Mouse (Mus musculus) brain, embryonic 18.5 days (tissue): ENCODE measurements around the gene Etnppl.

ENCODE experiments used
- DNase-seq: peaks from one replicate; pipeline ENCODE4 v3.0.0-alpha.2; 2012; ENCODE audit warnings: low read depth, low spot score

Gene Etnppl

GRCm38 (mm10) chr3:130617439-130617898 lies at the start of gene Etnppl:
Etnppl (plus strand) TSS chr3:130617448.
- DNase-seq: no peak

- no peak for DNase-seq
Observed at GRCm38 (mm10) chr3:130568331-130569095, 48.7 kb upstream of the Etnppl start.

- no peak for DNase-seq
Observed at GRCm38 (mm10) chr3:130573243-130573642, 44.0 kb upstream of the Etnppl start.

GRCm38 (mm10) chr3:130574652-130575051 lies 42.6 kb upstream of the Etnppl start:
- peak; percentile 6 for DNase-seq

- DNase-seq: no peak
Observed at GRCm38 (mm10) chr3:130576683-130577082, 40.6 kb upstream of the Etnppl start.

- no peak for DNase-seq
Observed at GRCm38 (mm10) chr3:130579501-130579900, 37.7 kb upstream of the Etnppl start.

GRCm38 (mm10) chr3:130581577-130581976 lies 35.7 kb upstream of the Etnppl start:
- DNase-seq: no peak

- no peak for DNase-seq
Observed at GRCm38 (mm10) chr3:130582903-130583664, 34.2 kb upstream of the Etnppl start.

- no peak for DNase-seq
Observed at GRCm38 (mm10) chr3:130584007-130584406, 33.2 kb upstream of the Etnppl start.

- no peak for DNase-seq
Observed at GRCm38 (mm10) chr3:130595050-130595449, 22.2 kb upstream of the Etnppl start.

- no peak for DNase-seq
Observed at GRCm38 (mm10) chr3:130601491-130601890, 15.8 kb upstream of the Etnppl start.

GRCm38 (mm10) chr3:130607924-130608323 lies 9.3 kb upstream of the Etnppl start:
- DNase-seq: no peak

- DNase-seq: no peak
Observed at GRCm38 (mm10) chr3:130614444-130614843, 2.8 kb upstream of the Etnppl start.

- no peak for DNase-seq
Observed at GRCm38 (mm10) chr3:130615625-130616024, 1.6 kb upstream of the Etnppl start.

- no peak for DNase-seq
Observed at GRCm38 (mm10) chr3:130620517-130621146, 3.4 kb downstream of the Etnppl start.

- DNase-seq: no peak
Observed at GRCm38 (mm10) chr3:130628358-130628757, 11.1 kb downstream of the Etnppl start.

GRCm38 (mm10) chr3:130633859-130634258 lies 16.6 kb downstream of the Etnppl start:
- DNase-seq: no peak

GRCm38 (mm10) chr3:130646110-130646810 lies 29.0 kb downstream of the Etnppl start:
- DNase-seq: no peak

- DNase-seq: no peak
Observed at GRCm38 (mm10) chr3:130649569-130649968, 32.3 kb downstream of the Etnppl start.

- DNase-seq: no peak
Observed at GRCm38 (mm10) chr3:130660619-130661018, 43.4 kb downstream of the Etnppl start.

- DNase-seq: no peak
Observed at GRCm38 (mm10) chr3:130662496-130662895, 45.2 kb downstream of the Etnppl start.

- no peak for DNase-seq
Observed at GRCm38 (mm10) chr3:130671291-130671690, 54.0 kb downstream of the Etnppl start.
